ENCODE assay signal across 17 mouse cellular contexts in genomic region chr10:77074276-77074974, GRCm38 (mm10). TPM values are rescaled to one million over a fixed set of nuclear protein-coding genes. Genes with fewer than 3 reads are reported as not detected.
DNase-seq lines count a peak whose midpoint lies in the region; ATAC-seq lines count a peak whose summit lies in the region.
"Had no signal": no experiment of that assay in that cellular context is flagged by ENCODE, and none has a peak within 500 bp of the region (broad histone marks: within the 10 kb centered on the region; RNA-seq: fewer than 3 reads in every experiment).

No protein-coding gene starts in this region.

- H3K36me3 ChIP-seq in heart, embryonic 15.5 days: peaks cover 13% of the 10 kb centered on the region; the same call in 1 of the 2 replicates
- peaks cover 92% of the 10 kb centered on the region for H3K36me3 ChIP-seq in heart, embryonic 12.5 days
- no peaks in the 10 kb centered on the region for H3K36me3 ChIP-seq in midbrain, embryonic 16.5 days (ENCODE audit: control insufficient read depth, insufficient read depth, low read length)
- no peaks in the 10 kb centered on the region for H3K36me3 ChIP-seq in midbrain, embryonic 15.5 days (replicated peaks)
- H3K36me3 ChIP-seq: neural tube, embryonic 15.5 days had no signal

- H3K27ac ChIP-seq in heart, embryonic 15.5 days: no peak overlapping the region
- H3K27ac ChIP-seq in heart, embryonic 12.5 days (ENCODE audit: poor library complexity, severe bottlenecking): no peak overlapping the region
- no peak overlapping the region for H3K27ac ChIP-seq in midbrain, embryonic 16.5 days (ENCODE audit: low read length)
- no peak overlapping the region for H3K27ac ChIP-seq in midbrain, embryonic 15.5 days
- H3K27ac ChIP-seq: embryonic facial prominence, embryonic 15.5 days; forebrain, embryonic 13.5 days; gastrocnemius, adult 2 months; neural tube, embryonic 15.5 days had no signal

- intact Hi-C loops in left cerebral cortex, postnatal 4 days (cut with DNase I): loop anchor here (5.0 kb wide), 1 partner anchor 237 kb away; no protein-coding TSS in a partner anchor

- no peak overlapping the region for H3K4me3 ChIP-seq in heart, embryonic 15.5 days
- H3K4me3 ChIP-seq in heart, embryonic 12.5 days: no peak overlapping the region
- H3K4me3 ChIP-seq in midbrain, embryonic 16.5 days (ENCODE audit: low read depth, low read length): no peak overlapping the region
- no peak overlapping the region for H3K4me3 ChIP-seq in midbrain, embryonic 15.5 days
- H3K4me3 ChIP-seq: embryonic facial prominence, embryonic 15.5 days; forebrain, embryonic 13.5 days; gastrocnemius, adult 2 months; neural tube, embryonic 15.5 days had no signal

- H3K9ac ChIP-seq in heart, embryonic 15.5 days: no peak overlapping the region
- H3K9ac ChIP-seq in heart, embryonic 12.5 days: no peak overlapping the region
- H3K9ac ChIP-seq in midbrain, embryonic 16.5 days (ENCODE audit: low read depth, low read length): no peak overlapping the region
- H3K9ac ChIP-seq in midbrain, embryonic 15.5 days: no peak overlapping the region
- H3K9ac ChIP-seq: embryonic facial prominence, embryonic 15.5 days; forebrain, embryonic 13.5 days; neural tube, embryonic 15.5 days had no signal

- 0 out of 2 replicates have a peak, but pooled peaks have one; percentile 27 for ATAC-seq in heart, embryonic 15.5 days (replicated peaks; ENCODE audit: insufficient number of reproducible peaks, insufficient read depth, low FRiP score, low read depth)
- ATAC-seq in heart, embryonic 12.5 days (ENCODE audit: insufficient number of reproducible peaks, low FRiP score): no peak
- ATAC-seq in midbrain, embryonic 16.5 days: peak; percentile 48; the same call in 1 of the 2 replicates
- ATAC-seq in midbrain, embryonic 15.5 days (replicated peaks): no peak
- ATAC-seq: forebrain, embryonic 13.5 days had no signal

- WGBS in heart, embryonic 15.5 days: 76% methylated on average over 4 of the region's 4 CpGs
- WGBS in heart, embryonic 12.5 days: 86% methylated on average over 4 of the region's 4 CpGs
- WGBS in midbrain, embryonic 16.5 days: 91% methylated on average over 4 of the region's 4 CpGs
- WGBS in midbrain, embryonic 15.5 days: 90% methylated on average over 4 of the region's 4 CpGs

- no peaks in the 10 kb centered on the region for H3K27me3 ChIP-seq in heart, embryonic 15.5 days
- no peaks in the 10 kb centered on the region for H3K27me3 ChIP-seq in heart, embryonic 12.5 days (replicated peaks)
- H3K27me3 ChIP-seq in midbrain, embryonic 16.5 days (ENCODE audit: control insufficient read depth, insufficient read depth, low read depth, low read length): no peaks in the 10 kb centered on the region
- H3K27me3 ChIP-seq in midbrain, embryonic 15.5 days (replicated peaks): no peaks in the 10 kb centered on the region
- H3K27me3 ChIP-seq: embryonic facial prominence, embryonic 15.5 days; forebrain, embryonic 13.5 days; neural tube, embryonic 15.5 days had no signal

- H3K9me3 ChIP-seq in heart, embryonic 15.5 days (replicated peaks): no peaks in the 10 kb centered on the region
- H3K9me3 ChIP-seq in heart, embryonic 12.5 days (replicated peaks): no peaks in the 10 kb centered on the region
- H3K9me3 ChIP-seq in midbrain, embryonic 16.5 days (replicated peaks; ENCODE audit: control insufficient read depth, low read length, poor library complexity, severe bottlenecking): no peaks in the 10 kb centered on the region
- H3K9me3 ChIP-seq in midbrain, embryonic 15.5 days: no peaks in the 10 kb centered on the region
- H3K9me3 ChIP-seq: embryonic facial prominence, embryonic 15.5 days; forebrain, embryonic 13.5 days; neural tube, embryonic 15.5 days had no signal

- H3K4me1 ChIP-seq in heart, embryonic 15.5 days (replicated peaks): peaks cover 2% of the 10 kb centered on the region; the same call in 1 of the 2 replicates
- H3K4me1 ChIP-seq in heart, embryonic 12.5 days (replicated peaks): no peaks in the 10 kb centered on the region
- no peaks in the 10 kb centered on the region for H3K4me1 ChIP-seq in midbrain, embryonic 16.5 days (ENCODE audit: control insufficient read depth, insufficient read depth, low read length)
- H3K4me1 ChIP-seq in midbrain, embryonic 15.5 days: no peaks in the 10 kb centered on the region
- H3K4me1 ChIP-seq: embryonic facial prominence, embryonic 15.5 days; forebrain, embryonic 13.5 days; neural tube, embryonic 15.5 days had no signal

- no peak overlapping the region for H3K4me2 ChIP-seq in heart, embryonic 15.5 days
- H3K4me2 ChIP-seq in heart, embryonic 12.5 days: no peak overlapping the region
- H3K4me2 ChIP-seq in midbrain, embryonic 16.5 days (ENCODE audit: low read length): no peak overlapping the region
- H3K4me2 ChIP-seq in midbrain, embryonic 15.5 days: no peak overlapping the region
- H3K4me2 ChIP-seq: embryonic facial prominence, embryonic 15.5 days; forebrain, embryonic 13.5 days; neural tube, embryonic 15.5 days had no signal

- DNase-seq in cerebellum, adult 11 months: peak; percentile 43
- peak; percentile 64 to 75 for DNase-seq in cerebellum, postnatal 25 days
- no peak for DNase-seq in left cerebral cortex, postnatal 4 days
- no peak for DNase-seq in lung, postnatal 14 days
- DNase-seq: gastrocnemius, adult 2 months; kidney, adult 8-10 months; kidney, postnatal 36 days; liver; lung, adult 18-20 months; thymus, adult 18-20 months had no signal

RNA-seq across cellular contexts. Expression of gene Slc19a1, which starts 42.4 kb away (rescaled TPM):
- 9.6 and 15.0 TPM in 2 replicates for polyA plus RNA-seq in heart, embryonic 15.5 days (2015; fragmentation: Nextera tagmentation; extraction: Ambion mirVana)
- 12.9 and 15.4 TPM in 2 replicates for polyA plus RNA-seq in heart, embryonic 12.5 days (2016; fragmentation: Nextera tagmentation; extraction: Ambion mirVana)
- polyA plus RNA-seq in midbrain, embryonic 16.5 days (2015; fragmentation: Nextera tagmentation; extraction: Ambion mirVana): 44.2 and 44.4 TPM in 2 replicates
- 43.9 and 45.7 TPM in 2 replicates for polyA plus RNA-seq in midbrain, embryonic 15.5 days (2015; fragmentation: Nextera tagmentation; extraction: Ambion mirVana)
- total RNA-seq in left cerebral cortex, postnatal 4 days (2021): 10 to 100 TPM; 26.0 to 26.9 TPM

Comparison
In these comparisons a context has a peak if more than half of its experiments do, and no peak if none do; other contexts are left out.
1. ATAC-seq: peak in heart, embryonic 15.5 days (single experiment) and midbrain, embryonic 16.5 days (single experiment); none in heart, embryonic 12.5 days (single experiment) and midbrain, embryonic 15.5 days (single experiment).
2. DNase-seq: peak in cerebellum, adult 11 months (single experiment) and cerebellum, postnatal 25 days (2 of 2); none in left cerebral cortex, postnatal 4 days (single experiment) and lung, postnatal 14 days (single experiment).